Mouse (Mus musculus): ENCODE data around the gene Gpatch4. TPM values are rescaled to one million over a fixed set of nuclear protein-coding genes. Genes with fewer than 3 reads are reported as not detected.

Gene Gpatch4
- polyA plus RNA-seq, 1 experiment from 2014 or later: 52.2 TPM

Other genes with a start within 250 kb of the Gpatch4 start
- gene Ntrk1, start 247.9 kb upstream of the Gpatch4 start, polyA plus RNA-seq (2016; fragmentation: Nextera tagmentation; extraction: Ambion mirVana): 10.7 and 11.0 TPM in 2 replicates
- gene Insrr, start 246.2 kb upstream of the Gpatch4 start, polyA plus RNA-seq (2016; fragmentation: Nextera tagmentation; extraction: Ambion mirVana): 0.49 and 0.54 TPM in 2 replicates
- 12.2 and 13.4 TPM in 2 replicates for gene Pear1, start 218.8 kb upstream of the Gpatch4 start, polyA plus RNA-seq (2016; fragmentation: Nextera tagmentation; extraction: Ambion mirVana)
- not detected in 2 replicates for gene Sh2d2a, start 196.4 kb upstream of the Gpatch4 start, polyA plus RNA-seq (2016; fragmentation: Nextera tagmentation; extraction: Ambion mirVana)
- gene Prcc, start 157.5 kb upstream of the Gpatch4 start, polyA plus RNA-seq (2016; fragmentation: Nextera tagmentation; extraction: Ambion mirVana): 19.7 and 20.6 TPM in 2 replicates
- 269 and 278 TPM in 2 replicates for gene Hdgf, start 136.8 kb upstream of the Gpatch4 start, polyA plus RNA-seq (2016; fragmentation: Nextera tagmentation; extraction: Ambion mirVana)
- gene Mrpl24, start 123.6 kb upstream of the Gpatch4 start, polyA plus RNA-seq (2016; fragmentation: Nextera tagmentation; extraction: Ambion mirVana): 78.4 and 79.3 TPM in 2 replicates
- gene Isg20l2, start 112.8 kb upstream of the Gpatch4 start, polyA plus RNA-seq (2016; fragmentation: Nextera tagmentation; extraction: Ambion mirVana): 78.0 and 81.3 TPM in 2 replicates
- 20.6 and 21.5 TPM in 2 replicates for gene Rrnad1, start 112.4 kb upstream of the Gpatch4 start, polyA plus RNA-seq (2016; fragmentation: Nextera tagmentation; extraction: Ambion mirVana)
- gene Crabp2, start 94.4 kb upstream of the Gpatch4 start, polyA plus RNA-seq (2016; fragmentation: Nextera tagmentation; extraction: Ambion mirVana): 686 and 800 TPM in 2 replicates
- 35.3 and 46.2 TPM in 2 replicates for gene Nes, start 72.0 kb upstream of the Gpatch4 start, polyA plus RNA-seq (2016; fragmentation: Nextera tagmentation; extraction: Ambion mirVana)
- 0.32 and 0.41 TPM in 2 replicates for gene Bcan, start 42.9 kb upstream of the Gpatch4 start, polyA plus RNA-seq (2016; fragmentation: Nextera tagmentation; extraction: Ambion mirVana)
- gene Hapln2, start 15.5 kb upstream of the Gpatch4 start, polyA plus RNA-seq (2016; fragmentation: Nextera tagmentation; extraction: Ambion mirVana): not detected in 2 replicates
- gene Naxe, start 15.4 kb downstream of the Gpatch4 start, polyA plus RNA-seq (2016; fragmentation: Nextera tagmentation; extraction: Ambion mirVana): 126 and 145 TPM in 2 replicates
- 0.09 and 0.24 TPM in 2 replicates for gene Ttc24, start 35.2 kb downstream of the Gpatch4 start, polyA plus RNA-seq (2016; fragmentation: Nextera tagmentation; extraction: Ambion mirVana)
- gene Iqgap3, start 38.9 kb downstream of the Gpatch4 start, polyA plus RNA-seq (2016; fragmentation: Nextera tagmentation; extraction: Ambion mirVana): 27.3 and 28.2 TPM in 2 replicates
- 11.1 and 12.1 TPM in 2 replicates for gene Mef2d, start 99.3 kb downstream of the Gpatch4 start, polyA plus RNA-seq (2016; fragmentation: Nextera tagmentation; extraction: Ambion mirVana)
- 0.17 TPM in 1 of 2 replicates, not detected in the other for gene Rhbg, start 211.6 kb downstream of the Gpatch4 start, polyA plus RNA-seq (2016; fragmentation: Nextera tagmentation; extraction: Ambion mirVana)
- not detected in 2 replicates for gene Gm38392, start 244.1 kb downstream of the Gpatch4 start, polyA plus RNA-seq (2016; fragmentation: Nextera tagmentation; extraction: Ambion mirVana)

Measured in embryonic facial prominence, embryonic 10.5 days (tissue).